Mouse (Mus musculus): ENCODE data around the gene Rbl1.

GRCm38 (mm10) chr2:157121766-157122165, 82.6 kb downstream of the Rbl1 start:
- no peak for TF ChIP-seq CTCF (IDR thresholded peaks at IDR 0.05; ENCODE audit: borderline replicate concordance, insufficient read depth, low read length)
- no peak for TF ChIP-seq POLR2A (IDR thresholded peaks at IDR 0.05; ENCODE audit: low read depth, low read length)

Data from embryonic fibroblast, embryonic 13.5 days (primary cell).